Mouse (Mus musculus) lung, postnatal 0 days (tissue): ENCODE measurements around the gene Ltbp1.

ENCODE experiments used
- CTCF ChIP-seq: IDR thresholded peaks from 2 replicates; pipeline ENCODE4 v1.5.1; 2016; ENCODE audit warnings: antibody characterized with exemption, mild to moderate bottlenecking
- EP300 ChIP-seq: IDR thresholded peaks from 2 replicates; pipeline ENCODE4 v1.6.1; 2016; ENCODE audit warnings: antibody characterized with exemption, mild to moderate bottlenecking, control low read depth

DNA sequence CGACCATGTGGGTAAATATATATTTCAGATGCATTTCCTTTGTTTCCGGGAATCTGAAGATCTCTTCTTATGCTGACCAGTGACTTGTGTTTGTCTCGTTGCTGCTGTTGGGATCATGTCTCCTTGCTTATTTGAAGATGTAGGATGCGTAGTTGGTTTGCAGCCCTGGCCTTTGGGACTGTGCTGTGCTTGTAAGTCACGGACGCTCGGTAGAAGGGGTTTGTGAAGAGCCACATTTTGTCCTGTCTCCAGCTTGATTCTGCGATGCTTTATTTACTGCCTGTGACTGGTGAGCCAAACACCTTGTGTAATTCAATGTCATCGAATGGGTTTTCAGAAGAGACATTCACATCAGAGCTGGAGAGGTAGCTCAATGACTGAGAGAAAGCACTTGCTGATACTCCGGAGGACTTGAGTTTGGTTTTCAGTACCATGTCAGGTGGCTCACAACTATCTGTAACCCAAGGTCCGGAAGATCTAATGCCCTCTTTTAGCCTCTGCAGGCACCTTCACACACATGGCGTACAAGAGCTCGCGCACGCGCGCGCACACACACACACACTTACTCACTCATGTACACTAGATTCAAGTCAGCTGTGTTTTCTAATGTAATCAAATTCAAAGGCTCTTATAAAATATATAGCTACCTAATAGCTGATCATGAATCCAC is 362.3 kb downstream of the Ltbp1 start:
- TF ChIP-seq CTCF, result no peak
- no peak for TF ChIP-seq EP300
